Mouse (Mus musculus) CD4-positive naive resting alpha-beta T cell, adult 57 days (primary cell): ENCODE results near the gene Ash1l. TPM values are rescaled to one million over a fixed set of nuclear protein-coding genes. Genes with fewer than 3 reads are reported as not detected.

Experiments
- total RNA-seq: library from RNA; stranded (reverse); gene quantifications from one replicate; pipeline ENCODE4 v1.2.4, GENCODE M21; 2023

The Ash1l gene
- 82.3 TPM for total RNA-seq

GRCm38 (mm10) chr3:88950576-88951326, at the start of gene Ash1l, which contains the start of gene Dap3:
Ash1l (plus strand) TSS chr3:88950622.
Dap3 (minus strand) TSS chr3:88951181.

GRCm38 (mm10) chr3:88913511-88914383, 36.7 kb upstream of the Ash1l start, which contains the start of gene Msto1:
Msto1 (minus strand) TSS chr3:88913999.

GRCm38 (mm10) chr3:89093175-89093574, 142.8 kb downstream of the Ash1l start, which contains the start of gene Rusc1:
Rusc1 (minus strand) TSS chr3:89093311.

GRCm38 (mm10) chr3:89100811-89101210, 150.4 kb downstream of the Ash1l start, which contains the start of gene Gm43738:
Gm43738 (minus strand) TSS chr3:89101099.

GRCm38 (mm10) chr3:89101812-89102494, 151.5 kb downstream of the Ash1l start, which contains the start of gene Fdps:
Fdps (minus strand) TSS chr3:89101959.

Other genes with a start within 250 kb of the Ash1l start
- gene Rit1, start 233.8 kb upstream of the Ash1l start, total RNA-seq, result 30.4 TPM
- gene Syt11, start 175.5 kb upstream of the Ash1l start, total RNA-seq, result 8.5 TPM
- gene Gon4l, start 115.4 kb upstream of the Ash1l start, total RNA-seq, result 78.1 TPM
- 15.3 TPM for gene Msto1, start 36.6 kb upstream of the Ash1l start, total RNA-seq
- 99.4 TPM for gene Dap3, start 559 bp downstream of the Ash1l start, total RNA-seq
- gene Rusc1, start 142.7 kb downstream of the Ash1l start, total RNA-seq, result 67.5 TPM
- gene Gm43738, start 150.5 kb downstream of the Ash1l start, total RNA-seq, result not detected
- 36.2 TPM for gene Fdps, start 151.3 kb downstream of the Ash1l start, total RNA-seq
- not detected for gene Pklr, start 185.5 kb downstream of the Ash1l start, total RNA-seq
- 6.1 TPM for gene Hcn3, start 209.6 kb downstream of the Ash1l start, total RNA-seq
- 132 TPM for gene Clk2, start 214.2 kb downstream of the Ash1l start, total RNA-seq
- gene Scamp3, start 226.9 kb downstream of the Ash1l start, total RNA-seq, result 156 TPM
- gene Fam189b, start 232.5 kb downstream of the Ash1l start, total RNA-seq, result 129 TPM